Mouse (Mus musculus): ENCODE results near the gene St6gal1.

- TF ChIP-seq CTCF (IDR thresholded peaks at IDR 0.05; ENCODE audit: low read depth) (no peak), EP300 (optimal IDR thresholded peaks at IDR 0.05) (no peak)
These were observed 59.1 kb downstream of the St6gal1 start for GRCm38 (mm10) chr16:23283677-23284076.

Data from stomach, postnatal 0 days (tissue).